Mouse (Mus musculus) CH12.LX (cell line): ENCODE measurements at regions not wholly inside any gene's neighbourhood (a gene's known extent, or its start where the extent isn't known, plus 50 kb on each side); places are given as distances from the start of the nearest gene placed in this dataset.

ENCODE experiments used
- DNase-seq: peaks from one replicate; pipeline ENCODE4 v3.0.0-alpha.2; 2013; ENCODE audit errors: extremely low read depth
- H3K27ac ChIP-seq: 2 replicates; pipeline ENCODE4 v1.5.1; 2012; ENCODE audit warnings: low read depth, mild to moderate bottlenecking, control low read depth, moderate library complexity; ENCODE audit not compliant: insufficient read depth
- H3K27me3 ChIP-seq: replicated peaks from 2 replicates; pipeline ENCODE3; 2012; ENCODE audit warnings: inconsistent platforms
- H3K36me3 ChIP-seq, 2 experiments: replicated peaks in 1 of 2; 2 replicates each; pipeline versions ENCODE3 to v1.6.1; 2012; ENCODE audit warnings: inconsistent platforms in 1 of 2, low read length in 1 of 2, mild to moderate bottlenecking in 1 of 2, mixed read lengths in 1 of 2, moderate library complexity in 1 of 2; ENCODE audit not compliant: control insufficient read depth in 1 of 2, insufficient read depth in 1 of 2
- H3K4me1 ChIP-seq, 2 experiments: 2 replicates each; pipeline ENCODE4 v1.6.1; 2012; ENCODE audit warnings: inconsistent platforms in 1 of 2, moderate library complexity in 1 of 2; ENCODE audit not compliant: insufficient read depth in 2 of 2, control insufficient read depth in 1 of 2
- H3K4me2 ChIP-seq: 2 replicates; pipeline ENCODE4 v1.6.1; 2012; ENCODE audit warnings: low read depth, mild to moderate bottlenecking, control low read depth; ENCODE audit not compliant: poor library complexity, insufficient read depth, severe bottlenecking
- H3K4me3 ChIP-seq, 3 experiments: fragments of 150-350 bp in 1 of 3; sonication (generic) in 1 of 3; replicated peaks in 1 of 3; 2 replicates each; pipeline versions ENCODE3 to v1.5.1; 2011 to 2012; ENCODE audit warnings: low read depth in 2 of 3, low read length in 2 of 3, mild to moderate bottlenecking in 2 of 3, moderate library complexity in 2 of 3, control low read depth in 1 of 3, improper control_type of control experiment in 1 of 3, inconsistent platforms in 1 of 3, mixed read lengths in 1 of 3; ENCODE audit not compliant: poor library complexity in 1 of 3
- H3K79me2 ChIP-seq: replicated peaks from 2 replicates; pipeline ENCODE4 v1.6.1; 2012; ENCODE audit warnings: mild to moderate bottlenecking, moderate library complexity; ENCODE audit not compliant: control insufficient read depth, poor library complexity, insufficient read depth, severe bottlenecking; ENCODE audit errors: extremely low read depth
- H3K9ac ChIP-seq: 2 replicates; pipeline ENCODE4 v1.6.1; 2012; ENCODE audit warnings: low read depth, mild to moderate bottlenecking, control low read depth, moderate library complexity; ENCODE audit not compliant: insufficient read depth
- H3K9me3 ChIP-seq: replicated peaks from 2 replicates; pipeline ENCODE3; 2012; ENCODE audit warnings: low read length, inconsistent platforms, mixed read lengths
- BHLHE40 ChIP-seq: IDR thresholded peaks from 2 replicates; pipeline ENCODE4 v1.6.1; 2011; ENCODE audit warnings: mild to moderate bottlenecking, low read depth, low read length, improper control_type of control experiment
- CHD1 ChIP-seq: IDR thresholded peaks from 2 replicates; pipeline ENCODE4 v1.6.1; 2012; ENCODE audit warnings: low read depth, low read length, improper control_type of control experiment, inconsistent platforms
- CHD2 ChIP-seq: IDR thresholded peaks from 2 replicates; pipeline ENCODE4 v1.6.1; 2011; ENCODE audit warnings: low read length, improper control_type of control experiment
- CTCF ChIP-seq, 2 experiments: IDR thresholded peaks in 1 of 2; conservative IDR thresholded peaks in 1 of 2; 2 replicates each; pipeline ENCODE4 v1.5.1; 2011 to 2012; ENCODE audit warnings: low read depth in 2 of 2, low read length in 2 of 2, improper control_type of control experiment in 1 of 2, inconsistent platforms in 1 of 2, mild to moderate bottlenecking in 1 of 2, moderate library complexity in 1 of 2
- ELF1 ChIP-seq: IDR thresholded peaks from 2 replicates; pipeline ENCODE4 v1.6.1; 2014; ENCODE audit warnings: low read depth, mild to moderate bottlenecking, inconsistent platforms, low read length, improper control_type of control experiment
- EP300 ChIP-seq: IDR thresholded peaks from 2 replicates; pipeline ENCODE4 v1.6.1; 2011; ENCODE audit warnings: low read length, improper control_type of control experiment
- HCFC1 ChIP-seq: IDR thresholded peaks from 2 replicates; pipeline ENCODE4 v1.6.1; 2012; ENCODE audit warnings: low read depth, mild to moderate bottlenecking, inconsistent platforms, low read length, improper control_type of control experiment
- IRF4 ChIP-seq: IDR thresholded peaks from 2 replicates; pipeline ENCODE4 v1.6.1; 2014; ENCODE audit warnings: low read depth, mild to moderate bottlenecking, inconsistent platforms, low read length, improper control_type of control experiment
- JUND ChIP-seq: conservative IDR thresholded peaks from 2 replicates; pipeline ENCODE4 v1.6.1; 2011; ENCODE audit warnings: low read depth, low read length, improper control_type of control experiment
- KAT2A ChIP-seq: IDR thresholded peaks from 2 replicates; pipeline ENCODE4 v1.6.1; 2012; ENCODE audit warnings: low read length, improper control_type of control experiment, inconsistent platforms; ENCODE audit not compliant: insufficient replicate concordance
- MAX ChIP-seq: IDR thresholded peaks from 2 replicates; pipeline ENCODE4 v1.6.1; 2011; ENCODE audit warnings: low read length, improper control_type of control experiment
- MEF2A ChIP-seq: IDR thresholded peaks from 2 replicates; pipeline ENCODE4 v1.6.1; 2014; ENCODE audit warnings: low read depth, mild to moderate bottlenecking, inconsistent platforms, low read length, improper control_type of control experiment, borderline replicate concordance
- NELFE ChIP-seq: IDR thresholded peaks from 2 replicates; pipeline ENCODE4 v1.6.1; 2011; ENCODE audit warnings: low read depth, low read length, improper control_type of control experiment
- PAX5 ChIP-seq: IDR thresholded peaks from 2 replicates; pipeline ENCODE4 v1.6.1; 2012; ENCODE audit warnings: low read length, inconsistent platforms, mixed read lengths
- POLR2A ChIP-seq: IDR thresholded peaks from 2 replicates; pipeline ENCODE4 v1.6.1; 2011; ENCODE audit warnings: low read depth, mild to moderate bottlenecking, improper control_type of control experiment, low read length
- POLR2AphosphoS2 ChIP-seq: IDR thresholded peaks from 2 replicates; pipeline ENCODE4 v1.6.1; 2011; ENCODE audit warnings: low read depth, low read length, improper control_type of control experiment
- RAD21 ChIP-seq: IDR thresholded peaks from 2 replicates; pipeline ENCODE4 v1.6.1; 2011; ENCODE audit warnings: low read depth, mild to moderate bottlenecking, low read length, improper control_type of control experiment, moderate library complexity
- TCF12 ChIP-seq: IDR thresholded peaks from 2 replicates; pipeline ENCODE4 v1.6.1; 2014; ENCODE audit warnings: low read depth, mild to moderate bottlenecking, inconsistent platforms, low read length, improper control_type of control experiment
- USF1 ChIP-seq: IDR thresholded peaks from 2 replicates; pipeline ENCODE4 v1.6.1; 2014; ENCODE audit warnings: low read depth, mild to moderate bottlenecking, inconsistent platforms, low read length, improper control_type of control experiment
- USF2 ChIP-seq: conservative IDR thresholded peaks from 2 replicates; pipeline ENCODE4 v1.6.1; 2011; ENCODE audit warnings: low read depth, low read length, improper control_type of control experiment
- ZKSCAN1 ChIP-seq: IDR thresholded peaks from 2 replicates; pipeline ENCODE4 v1.6.1; 2012; ENCODE audit warnings: low read depth, inconsistent platforms, low read length, improper control_type of control experiment, borderline replicate concordance
- ZNF384 ChIP-seq: IDR thresholded peaks from 2 replicates; pipeline ENCODE4 v1.6.1; 2012; ENCODE audit warnings: low read depth, low read length, improper control_type of control experiment, inconsistent platforms
- dilution Hi-C: fragments of 300-500 bp; cut with MboI; formaldehyde crosslinking; loops from 2 replicates; pipeline ENCODE4 v1.14.3; 2020; ENCODE audit warnings: low sequenced_read_pairs; ENCODE audit not compliant: extremely low pct_unique_long_range_greater_than_20kb, extremely low pct_ligation_motif_present
- in situ Hi-C: fragments of 300-500 bp; cut with MboI; formaldehyde crosslinking; loops from 3 replicates; pipeline ENCODE4 v1.14.3; 2019; ENCODE audit warnings: low sequenced_read_pairs, low pct_ligation_motif_present, low pct_unique_long_range_greater_than_20kb, mixed read lengths

DNA sequence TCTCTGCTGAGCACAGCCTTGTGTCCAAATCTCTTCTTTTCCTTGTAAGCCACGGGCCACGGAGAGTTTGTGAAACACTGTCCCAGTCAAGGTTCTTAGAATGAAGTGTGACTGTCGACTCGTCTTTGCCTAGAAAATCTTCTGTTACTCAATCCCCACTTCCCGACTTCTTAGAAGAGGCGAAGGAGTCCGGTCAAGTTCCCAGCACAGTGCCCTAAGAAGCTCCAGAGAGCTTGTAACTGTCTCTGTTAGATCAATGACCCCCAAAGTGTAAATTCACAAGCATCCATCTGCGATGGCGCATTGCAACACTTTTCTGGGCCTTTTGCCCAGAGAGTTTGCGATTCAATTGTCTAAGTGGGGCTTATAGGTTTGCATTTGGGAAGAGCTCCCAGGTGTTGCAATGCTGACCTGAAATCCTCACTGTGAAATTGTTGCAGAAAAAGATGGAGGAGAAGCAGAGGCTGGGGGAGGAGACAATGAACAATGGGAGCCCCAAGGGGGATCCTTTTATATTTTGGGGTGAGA lies 54.9 kb upstream of the Ppp2r3a start:
- no peak overlapping the region for H3K27ac ChIP-seq
- no peaks in the 10 kb centered on the region for H3K79me2 ChIP-seq
- in situ Hi-C loops (loop anchor here (25.0 kb wide), 1 partner anchor 1231 kb away; no protein-coding TSS in a partner anchor), dilution Hi-C loops (no loop called here)
- H3K4me3 ChIP-seq, result no peak overlapping the region
- no peak overlapping the region for H3K9ac ChIP-seq
- no peaks in the 10 kb centered on the region for H3K4me1 ChIP-seq
- TF ChIP-seq BHLHE40 (no peak), KAT2A (no peak), ZNF384 (no peak), IRF4 (no peak), ZKSCAN1 (no peak), CTCF (conservative IDR thresholded peaks at IDR 0.05 in 1 of 2, IDR thresholded peaks at IDR 0.05 in 1 of 2; ENCODE audit: low read depth in 2 of 2, low read length in 2 of 2) (no peak), USF2 (no peak), CHD2 (no peak), JUND (no peak), PAX5 (no peak), EP300 (no peak), MEF2A (no peak), MAX (no peak), HCFC1 (no peak), USF1 (no peak), CHD1 (no peak)
- no peak for DNase-seq
- H3K27me3 ChIP-seq, result peaks cover 41% of the 10 kb centered on the region
- no peak overlapping the region for H3K4me2 ChIP-seq
- H3K9me3 ChIP-seq, result no peaks in the 10 kb centered on the region
- no peaks in the 10 kb centered on the region for H3K36me3 ChIP-seq

DNA sequence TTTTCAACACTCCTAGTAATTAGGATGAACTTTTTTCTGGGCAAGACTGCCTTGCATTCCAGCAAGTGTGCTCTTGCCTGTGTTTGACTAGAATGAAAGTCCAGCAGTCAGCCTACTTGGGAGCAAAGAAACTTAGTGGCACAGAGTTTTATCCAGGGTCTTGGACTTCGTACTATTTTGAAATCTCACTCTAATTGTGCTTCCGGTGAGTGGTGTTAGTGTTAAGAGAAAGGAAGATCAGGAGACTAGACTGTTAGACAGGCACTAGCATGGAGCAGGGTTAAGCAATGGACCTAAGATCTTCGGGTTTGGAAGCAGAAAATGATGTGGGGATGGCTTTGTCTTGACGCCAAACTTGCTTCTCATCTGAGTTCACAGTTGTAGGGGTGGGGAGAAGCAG lies 54.1 kb upstream of the Ppp2r3a start:
- no peaks in the 10 kb centered on the region for H3K4me1 ChIP-seq
- H3K36me3 ChIP-seq, result no peaks in the 10 kb centered on the region
- H3K27ac ChIP-seq, result no peak overlapping the region
- H3K9me3 ChIP-seq, result no peaks in the 10 kb centered on the region
- dilution Hi-C loops, result no loop called here
- H3K4me3 ChIP-seq, result no peak overlapping the region
- no peaks in the 10 kb centered on the region for H3K79me2 ChIP-seq
- DNase-seq, result no peak
- H3K27me3 ChIP-seq, result peaks cover 44% of the 10 kb centered on the region
- H3K4me2 ChIP-seq, result no peak overlapping the region
- no peak overlapping the region for H3K9ac ChIP-seq
- TF ChIP-seq MEF2A (no peak), USF2 (no peak), RAD21 (no peak), ELF1 (no peak), POLR2A (no peak), ZKSCAN1 (no peak), CHD1 (no peak), USF1 (no peak), IRF4 (no peak), KAT2A (no peak), TCF12 (no peak), NELFE (no peak), POLR2AphosphoS2 (no peak)
- in situ Hi-C loops, result loop anchor here (25.0 kb wide), 1 partner anchor 1232 kb away; no protein-coding TSS in a partner anchor
